Mouse (Mus musculus) stomach, postnatal 0 days (tissue): ENCODE data around the gene Map3k20.

ENCODE experiments used
- CTCF ChIP-seq: IDR thresholded peaks from 2 replicates; pipeline ENCODE4 v1.5.1; 2016; ENCODE audit warnings: antibody characterized with exemption, low read depth, mild to moderate bottlenecking, moderate library complexity
- EP300 ChIP-seq: optimal IDR thresholded peaks from 2 replicates; pipeline ENCODE3; 2016; ENCODE audit warnings: antibody characterized with exemption

DNA sequence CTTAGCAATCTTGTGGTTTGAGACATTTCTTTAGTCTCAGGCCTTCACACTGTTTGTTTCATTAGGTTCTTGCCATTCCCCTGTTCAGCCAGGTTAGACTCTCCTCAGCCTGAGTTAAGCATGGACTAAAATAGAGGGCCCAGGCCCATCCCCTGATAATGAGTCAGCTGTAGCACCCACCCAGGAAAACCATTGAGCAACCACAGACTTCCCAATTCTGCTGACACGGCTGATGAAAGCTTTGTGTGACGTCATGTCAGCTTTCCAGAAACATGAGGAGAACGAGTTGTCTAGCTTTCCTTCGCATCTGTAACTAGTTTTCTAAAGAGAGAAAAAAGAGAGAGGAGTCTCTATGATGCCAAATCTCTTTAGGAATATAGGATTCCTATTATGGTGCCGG lies 65.9 kb downstream of the Map3k20 start:
- TF ChIP-seq CTCF = no peak
- TF ChIP-seq EP300 = no peak
